Mouse (Mus musculus) frontal cortex, adult 2 months (tissue): Measurements from ENCODE around the gene Fam207a. TPM values are rescaled to one million over a fixed set of nuclear protein-coding genes. Genes with fewer than 3 reads are reported as not detected.

Experiments
- DNase-seq, 2 experiments: peaks; one replicate each; pipeline ENCODE4 v3.0.0; 2022; ENCODE audit warnings: low spot score in 1 of 2; ENCODE audit errors: extremely low spot score in 1 of 2
- polyA plus RNA-seq: library from polyadenylated mRNA; depleted of rRNA; stranded (reverse); fragments of >200 nt; gene quantifications from 2 replicates; pipeline ENCODE4 v1.2.3, GENCODE M21; 2012

Fam207a gene
- polyA plus RNA-seq, 1 experiment = 43.7 TPM

- DNase-seq = no peak
Observed at GRCm38 (mm10) chr10:77502967-77503922, 12.3 kb downstream of the Fam207a start.

- no peak for DNase-seq
Observed at GRCm38 (mm10) chr10:77500636-77501035, 14.9 kb downstream of the Fam207a start.

- DNase-seq = no peak
Observed at GRCm38 (mm10) chr10:77498254-77498653, 17.3 kb downstream of the Fam207a start.

GRCm38 (mm10) chr10:77497185-77497584 lies 18.4 kb downstream of the Fam207a start:
- DNase-seq = no peak

GRCm38 (mm10) chr10:77492885-77493284 lies 22.7 kb downstream of the Fam207a start:
- no peak for DNase-seq

GRCm38 (mm10) chr10:77491585-77491984 lies 24.0 kb downstream of the Fam207a start:
- no peak for DNase-seq

GRCm38 (mm10) chr10:77488168-77488567 lies 27.4 kb downstream of the Fam207a start:
- DNase-seq = no peak

GRCm38 (mm10) chr10:77485786-77486185 lies 29.8 kb downstream of the Fam207a start:
- no peak for DNase-seq

GRCm38 (mm10) chr10:77484205-77484935 lies 31.2 kb downstream of the Fam207a start:
- no peak for DNase-seq

GRCm38 (mm10) chr10:77481814-77482213 lies 33.8 kb downstream of the Fam207a start:
- DNase-seq = no peak

GRCm38 (mm10) chr10:77479972-77480371 lies 35.6 kb downstream of the Fam207a start:
- no peak for DNase-seq

GRCm38 (mm10) chr10:77476907-77477306 lies 38.7 kb downstream of the Fam207a start:
- no peak for DNase-seq

GRCm38 (mm10) chr10:77472188-77472587 lies 43.4 kb downstream of the Fam207a start:
- peak; percentile 31 to 40 for DNase-seq

- no peak for DNase-seq
Observed at GRCm38 (mm10) chr10:77471512-77471911, 44.1 kb downstream of the Fam207a start.

- no peak for DNase-seq
Observed at GRCm38 (mm10) chr10:77470763-77471162, 44.8 kb downstream of the Fam207a start.

- DNase-seq = no peak
Observed at GRCm38 (mm10) chr10:77468675-77469074, 46.9 kb downstream of the Fam207a start.

- peak in 1 of 2 experiments; percentile 51 for DNase-seq
Observed at GRCm38 (mm10) chr10:77467407-77467806, 48.2 kb downstream of the Fam207a start.

- DNase-seq = no peak
Observed at GRCm38 (mm10) chr10:77465902-77466301, 49.7 kb downstream of the Fam207a start.

- no peak for DNase-seq
Observed at GRCm38 (mm10) chr10:77464181-77464936, 51.2 kb downstream of the Fam207a start.

GRCm38 (mm10) chr10:77461161-77461560 lies 54.4 kb downstream of the Fam207a start:
- no peak for DNase-seq

- no peak for DNase-seq
Observed at GRCm38 (mm10) chr10:77457701-77458100, 57.9 kb downstream of the Fam207a start.
